Mouse (Mus musculus): ENCODE data around the gene Pik3cb.

DNA sequence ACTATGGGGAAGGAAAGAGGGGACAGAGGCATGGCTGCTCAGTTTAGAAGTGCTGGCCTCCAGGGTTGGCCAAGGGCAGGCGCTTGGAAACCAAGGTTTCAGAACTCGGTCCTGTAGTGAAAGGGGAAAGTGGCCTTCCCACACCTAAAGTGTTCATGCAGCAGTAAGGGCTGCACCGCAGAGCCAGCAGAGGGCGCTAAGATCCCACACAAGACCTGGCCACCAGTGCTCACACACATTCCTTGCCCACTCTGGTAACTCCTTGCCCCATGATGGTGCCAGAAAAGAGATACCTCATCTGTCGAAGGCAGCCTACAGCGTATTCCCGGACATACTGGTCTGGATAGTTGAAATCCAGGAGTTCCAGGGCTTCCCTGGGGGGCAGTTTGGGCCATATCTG lies 77.9 kb downstream of the Pik3cb start:
- TF ChIP-seq CTCF (IDR thresholded peaks at IDR 0.05; ENCODE audit: low read depth, low read length) (peak; percentile 94), GATA1 (IDR thresholded peaks at IDR 0.05; ENCODE audit: borderline replicate concordance, low read length) (no peak), POLR2AphosphoS5 (IDR thresholded peaks at IDR 0.05; ENCODE audit: insufficient replicate concordance, low read depth, low read length) (no peak), TAL1 (conservative IDR thresholded peaks at IDR 0.05; ENCODE audit: low read depth, low read length) (no peak)
